Mouse (Mus musculus): ENCODE results near the gene Stk11.

The Stk11 gene

GRCm38 (mm10) chr10:80170052-80170451 is 54.4 kb downstream of the Stk11 start:
- no peak for DNase-seq (ENCODE audit: low spot score in 2 of 2)

- DNase-seq (ENCODE audit: low spot score in 2 of 2) = no peak
These were observed 55.0 kb downstream of the Stk11 start for GRCm38 (mm10) chr10:80170601-80171021.

- DNase-seq (ENCODE audit: low spot score in 2 of 2) = no peak
These were observed 55.6 kb downstream of the Stk11 start for GRCm38 (mm10) chr10:80171252-80171651.

- DNase-seq (ENCODE audit: low spot score in 2 of 2) = no peak
These were observed 56.3 kb downstream of the Stk11 start for GRCm38 (mm10) chr10:80171760-80172526.

GRCm38 (mm10) chr10:80172527-80173292 is 57.1 kb downstream of the Stk11 start, which contains the start of gene 1600002K03Rik:
Gene 1600002K03Rik, plus strand, starts transcription at chr10:80172944.
- peak; percentile 88 to 89 for DNase-seq (ENCODE audit: low spot score in 2 of 2)

GRCm38 (mm10) chr10:80173358-80173757 is 57.8 kb downstream of the Stk11 start:
- DNase-seq (ENCODE audit: low spot score in 2 of 2) = no peak

GRCm38 (mm10) chr10:80173955-80174640 is 58.5 kb downstream of the Stk11 start:
- no peak for DNase-seq (ENCODE audit: low spot score in 2 of 2)

- DNase-seq (ENCODE audit: low spot score in 2 of 2) = no peak
These were observed 59.1 kb downstream of the Stk11 start for GRCm38 (mm10) chr10:80174705-80175104.

GRCm38 (mm10) chr10:80175536-80176269 is 60.1 kb downstream of the Stk11 start:
- no peak for DNase-seq (ENCODE audit: low spot score in 2 of 2)

- DNase-seq (ENCODE audit: low spot score in 2 of 2) = no peak
These were observed 60.7 kb downstream of the Stk11 start for GRCm38 (mm10) chr10:80176270-80176834.

- DNase-seq (ENCODE audit: low spot score in 2 of 2) = no peak
These were observed 62.1 kb downstream of the Stk11 start for GRCm38 (mm10) chr10:80177441-80178279.

- DNase-seq (ENCODE audit: low spot score in 2 of 2) = no peak
These were observed 63.8 kb downstream of the Stk11 start, which contains the start of gene Efna2 for GRCm38 (mm10) chr10:80179068-80180051. Gene Efna2, plus strand, starts transcription at chr10:80179482.
